Mouse (Mus musculus) bone marrow, adult 2 months (tissue): Measurements from ENCODE around the gene Tbc1d10c.

Experiments
- CTCF ChIP-seq: fragments of 200-500 bp; IDR thresholded peaks from 2 replicates; pipeline ENCODE4 v1.5.1; 2011; ENCODE audit warnings: low read length, control low read depth; ENCODE audit not compliant: control insufficient read depth, insufficient read depth
- POLR2A ChIP-seq: fragments of 200-500 bp; IDR thresholded peaks from 2 replicates; pipeline ENCODE4 v1.6.1; 2011; ENCODE audit warnings: low read depth, mild to moderate bottlenecking, control low read depth, low read length, borderline replicate concordance; ENCODE audit not compliant: control insufficient read depth

GRCm38 (mm10) chr19:4196048-4196447 lies 5.0 kb upstream of the Tbc1d10c start:
- TF ChIP-seq CTCF: no peak
- TF ChIP-seq POLR2A: no peak
